ENCODE assay signal across 8 mouse cellular contexts in the genomic region with DNA sequence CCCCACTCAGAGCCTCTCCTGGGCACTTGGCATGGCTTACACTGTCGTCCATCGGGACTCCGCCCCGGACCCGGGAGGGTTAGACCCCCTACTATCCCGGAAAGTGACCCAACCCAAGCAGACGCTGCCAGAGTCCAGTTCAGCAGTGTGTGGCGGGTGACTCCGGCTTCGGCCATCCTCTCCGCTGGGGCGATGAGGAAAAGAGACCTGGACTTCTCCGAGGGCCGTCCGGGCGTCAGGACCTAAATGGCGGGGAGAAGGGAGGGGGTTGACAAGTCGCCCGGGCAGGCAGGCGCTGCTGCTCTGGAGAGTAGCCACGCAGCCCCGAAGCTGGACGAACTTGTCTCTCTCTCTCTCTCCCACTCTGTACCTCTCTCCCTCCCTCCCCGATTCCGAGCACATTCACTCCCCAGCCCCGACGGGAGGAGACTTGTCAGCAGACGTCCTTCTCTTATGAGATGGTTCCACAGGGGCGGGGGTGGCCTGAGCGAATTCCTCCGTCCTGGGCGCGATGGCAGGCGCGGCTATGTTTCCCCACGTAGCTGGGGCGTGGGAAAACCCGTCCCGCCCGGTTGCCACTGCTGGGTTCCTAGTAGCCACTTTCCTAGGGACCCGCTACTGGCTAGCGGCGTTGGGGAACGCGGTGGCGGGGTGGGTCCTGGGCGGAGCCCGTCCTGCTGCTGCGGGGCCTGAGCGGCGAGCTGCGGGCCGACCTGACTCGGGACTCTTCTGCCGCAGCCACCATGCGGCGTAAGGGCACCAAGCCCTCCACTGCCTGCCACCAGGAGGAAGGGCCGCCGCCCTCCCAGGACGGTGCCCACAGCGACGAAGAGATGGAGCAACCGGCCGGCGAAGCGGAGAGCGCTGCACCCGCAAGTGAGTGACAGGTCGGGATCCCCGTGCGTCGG. TPM values are rescaled to one million over a fixed set of nuclear protein-coding genes. Genes with fewer than 3 reads are reported as not detected.
A peak's percentile ranks its signal among the peaks of the same experiment; 100 is the strongest.
DNase-seq lines count a peak whose midpoint lies in the region; ATAC-seq and TF ChIP-seq lines count a peak whose summit lies in the region.

No protein-coding gene starts in this region.

- peak overlapping the region; percentile 98 for H3K4me3 ChIP-seq in G1E (ENCODE audit: low read depth, low read length)
- peak overlapping the region; percentile 97 for H3K4me3 ChIP-seq in forebrain, embryonic 14.5 days (ENCODE audit: low read depth, low read length)

- peaks cover 5% of the 10 kb centered on the region for H3K4me1 ChIP-seq in G1E (ENCODE audit: insufficient read depth, low read depth, low read length)
- peaks cover 8% of the 10 kb centered on the region; the same call in 1 of the 2 replicates for H3K4me1 ChIP-seq in forebrain, embryonic 14.5 days (ENCODE audit: control insufficient read depth, insufficient read depth, low read length)

- DNase-seq in G1E (ENCODE audit: low spot score): peak; percentile 22
- peak; percentile 80 for DNase-seq in cerebellum, adult 11-12 months
- DNase-seq in forebrain, embryonic 14.5 days (ENCODE audit: low spot score): peak; percentile 49
- DNase-seq in heart, postnatal 36 days: peak; percentile 57 to 67
- DNase-seq in layer of hippocampus, adult 8-10 months (ENCODE audit: low spot score in 2 of 2): peak; percentile 9 to 21
- peak; percentile 50 for DNase-seq in lung, postnatal 14 days
- DNase-seq in ovary, postnatal 14 days (ENCODE audit: low spot score): peak; percentile 34
- DNase-seq in thymus, postnatal 25 days: peak; percentile 65

- peak overlapping the region; percentile 85 for H3K27ac ChIP-seq in forebrain, embryonic 14.5 days (ENCODE audit: low read depth, low read length)

- H3K9ac ChIP-seq in forebrain, embryonic 14.5 days (ENCODE audit: low read length): peak overlapping the region; percentile 86

- peak overlapping the region; percentile 84 for H3K4me2 ChIP-seq in forebrain, embryonic 14.5 days (ENCODE audit: low read length)

- no peak for ATAC-seq in G1E (ENCODE audit: extremely low read depth, insufficient number of reproducible peaks, low FRiP score, poor library complexity, severe bottlenecking)
- peak; percentile 56 for ATAC-seq in forebrain, embryonic 14.5 days

- intact Hi-C loops in heart, postnatal 36 days (cut with DNase I): loop anchor here (2.0 to 10.0 kb wide), 4 partner anchors 35 to 511 kb away; a partner anchor contains a TSS

- no peak for TF ChIP-seq CTCF in G1E (IDR thresholded peaks at IDR 0.05; ENCODE audit: low read depth, low read length)

- H3K9me3 ChIP-seq in G1E (replicated peaks): 0 out of 2 replicates have a peak, but pooled peaks cover 2% of the 10 kb centered on the region
- no peaks in the 10 kb centered on the region for H3K9me3 ChIP-seq in forebrain, embryonic 14.5 days (replicated peaks; ENCODE audit: control insufficient read depth, low read length)

- peaks cover 25% of the 10 kb centered on the region for H3K36me3 ChIP-seq in G1E (replicated peaks)
- no peaks in the 10 kb centered on the region for H3K36me3 ChIP-seq in forebrain, embryonic 14.5 days (ENCODE audit: control insufficient read depth, insufficient read depth, low read length)

- WGBS in forebrain, embryonic 14.5 days: under 1% methylated on average over 71 of the region's 72 CpGs

- H3K27me3 ChIP-seq in G1E (ENCODE audit: insufficient read depth, low read length): no peaks in the 10 kb centered on the region
- no peaks in the 10 kb centered on the region for H3K27me3 ChIP-seq in forebrain, embryonic 14.5 days (replicated peaks; ENCODE audit: control insufficient read depth, insufficient read depth, low read length)

RNA-seq across cellular contexts. Expression of a gene that starts 1.1 kb away (rescaled TPM):
- 591 and 614 TPM in 2 replicates for total RNA-seq in G1E (2014; fragmentation: Nextera tagmentation)
- total RNA-seq in G1E (2017): 364 and 430 TPM in 2 replicates
- 98.6 and 99.9 TPM in 2 replicates for polyA plus RNA-seq in G1E (2012)
- polyA plus RNA-seq in forebrain, embryonic 14.5 days (2014; fragmentation: Nextera tagmentation; extraction: Ambion mirVana): 91.2 and 96.6 TPM in 2 replicates
- total RNA-seq in heart, postnatal 36 days (2021): 10 to 100 TPM; 14.4 to 18.8 TPM
- 1 to 10 TPM; 5.8 to 10.0 (median 7.5) TPM for total RNA-seq in layer of hippocampus, adult 8-10 months (2022)

RNA-seq across cellular contexts. Expression of a gene that starts 1.2 kb away (rescaled TPM):
- total RNA-seq in G1E (2014; fragmentation: Nextera tagmentation) (21.7 and 66.1 TPM in 2 replicates), G1E (2017) (14.8 and 17.6 TPM in 2 replicates)
- polyA plus RNA-seq in G1E (2012): 0.32 and 0.56 TPM in 2 replicates
- 11.9 and 12.5 TPM in 2 replicates for polyA plus RNA-seq in forebrain, embryonic 14.5 days (2014; fragmentation: Nextera tagmentation; extraction: Ambion mirVana)
- total RNA-seq in heart, postnatal 36 days (2021): 1 to 10 TPM; 4.8 to 6.0 TPM
- 10 to 100 TPM; 23.9 to 30.2 (median 28.3) TPM for total RNA-seq in layer of hippocampus, adult 8-10 months (2022)

RNA-seq across cellular contexts. Expression of a gene that starts 39.0 kb away (rescaled TPM):
- 126 and 158 TPM in 2 replicates for total RNA-seq in G1E (2014; fragmentation: Nextera tagmentation)
- 32.8 and 35.7 TPM in 2 replicates for total RNA-seq in G1E (2017)
- 9.6 and 11.1 TPM in 2 replicates for polyA plus RNA-seq in G1E (2012)
- polyA plus RNA-seq in forebrain, embryonic 14.5 days (2014; fragmentation: Nextera tagmentation; extraction: Ambion mirVana): 72.4 and 82.6 TPM in 2 replicates
- total RNA-seq in heart, postnatal 36 days (2021): 1 to 10 TPM; 2.4 to 2.7 TPM
- 10 to 100 TPM; 14.2 to 18.5 (median 17.1) TPM for total RNA-seq in layer of hippocampus, adult 8-10 months (2022)

Comparison
In these comparisons a context has a peak if more than half of its experiments do, and no peak if none do; other contexts are left out.
1. DNase-seq: peak in every context shown above with its lines; median percentile 80 in cerebellum, adult 11-12 months; 65 in thymus, postnatal 25 days; 62 in heart, postnatal 36 days; 50 in lung, postnatal 14 days; 49 in forebrain, embryonic 14.5 days; 34 in ovary, postnatal 14 days; 22 in G1E; 15 in layer of hippocampus, adult 8-10 months.
2. RNA of a gene that starts 1.1 kb away (total RNA-seq): 364 to 614 TPM in G1E; 14.4 to 18.8 TPM in heart, postnatal 36 days and 5.8 to 10.0 TPM in layer of hippocampus, adult 8-10 months; every median in the first group is over 10 times any median in the second.
3. RNA of a gene that starts 39.0 kb away (total RNA-seq): 32.8 to 158 TPM in G1E and 14.2 to 18.5 TPM in layer of hippocampus, adult 8-10 months; 2.4 to 2.7 TPM in heart, postnatal 36 days; every median in the first group is over 4 times any median in the second.